Mouse (Mus musculus) stomach, embryonic 16.5 days (tissue): Measurements from ENCODE around the gene Rbbp5. TPM values are rescaled to one million over a fixed set of nuclear protein-coding genes. Genes with fewer than 3 reads are reported as not detected.

Experiments used
- ATAC-seq: fragments of 200-750 bp; cut with Nextera tagmentation; 2 replicates; pipeline ENCODE4 v1.8.0; 2017; ENCODE audit warnings: moderate number of reproducible peaks, moderate TSS enrichment; ENCODE audit not compliant: insufficient read depth, low FRiP score
- H3K27ac ChIP-seq: fragments of 300-500 bp; sonication (generic); 2 replicates; pipeline ENCODE4 v1.5.1; 2014; ENCODE audit warnings: low read length
- H3K27me3 ChIP-seq: fragments of 300-500 bp; sonication (generic); 2 replicates; pipeline ENCODE4 v1.6.1; 2014; ENCODE audit warnings: low read length, control low read depth, mixed read lengths; ENCODE audit not compliant: control insufficient read depth, insufficient read depth
- H3K36me3 ChIP-seq: fragments of 300-500 bp; sonication (generic); 2 replicates; pipeline ENCODE4 v1.6.1; 2014; ENCODE audit warnings: low read length; ENCODE audit not compliant: control insufficient read depth, insufficient read depth
- H3K4me1 ChIP-seq: fragments of 300-500 bp; sonication (generic); 2 replicates; pipeline ENCODE4 v1.6.1; 2014; ENCODE audit warnings: low read length, control low read depth, mixed read lengths; ENCODE audit not compliant: control insufficient read depth, insufficient read depth
- H3K4me2 ChIP-seq: fragments of 300-500 bp; sonication (generic); 2 replicates; pipeline ENCODE4 v1.6.1; 2014; ENCODE audit warnings: low read depth, low read length, mixed read lengths
- H3K4me3 ChIP-seq: fragments of 300-500 bp; sonication (generic); replicated peaks from 2 replicates; pipeline ENCODE4 v1.5.1; 2014; ENCODE audit warnings: mild to moderate bottlenecking, low read length
- H3K9ac ChIP-seq: fragments of 300-500 bp; sonication (generic); 2 replicates; pipeline ENCODE4 v1.6.1; 2014; ENCODE audit warnings: low read length
- H3K9me3 ChIP-seq: fragments of 300-500 bp; sonication (generic); replicated peaks from 2 replicates; pipeline ENCODE4 v1.6.1; 2016; ENCODE audit warnings: low read length, control low read depth; ENCODE audit not compliant: control insufficient read depth
- WGBS: fragments of 180-500 bp; shearing (Covaris S2); extraction: QIAGEN DNeasy Blood & Tissue Kit; methylation state at CpG from one replicate; pipeline ENCODE4 v1.1.7; 2014; 5-methylcytosine and 5-hydroxymethylcytosine counted together
- polyA plus RNA-seq: library from polyadenylated mRNA; unstranded; fragments of >200 nt; fragmentation: Nextera tagmentation; extraction: Ambion mirVana; gene quantifications from 2 replicates; pipeline ENCODE4 v1.2.1, GENCODE M21; 2015

The Rbbp5 gene
- polyA plus RNA-seq, 1 experiment from 2014 or later = 39.6 TPM

- Histone ChIP-seq H3K36me3 (no peaks in the 10 kb centered on the region), H3K9me3 (no peaks in the 10 kb centered on the region), H3K27ac (no peak overlapping the region), H3K4me3 (no peak overlapping the region), H3K9ac (no peak overlapping the region), H3K4me1 (peaks cover 9% of the 10 kb centered on the region), H3K4me2 (no peak overlapping the region), H3K27me3 (no peaks in the 10 kb centered on the region)
- ATAC-seq = no peak
- WGBS = 91% methylated on average over 1 of the region's 1 CpGs
These were observed 2.3 kb downstream of the Rbbp5 start for GRCm38 (mm10) chr1:132479438-132479837.

- ATAC-seq = no peak
- H3K36me3 ChIP-seq = no peaks in the 10 kb centered on the region
- no peak overlapping the region for H3K4me3 ChIP-seq
- H3K4me1 ChIP-seq = peaks cover 9% of the 10 kb centered on the region
- H3K9me3 ChIP-seq = no peaks in the 10 kb centered on the region
- 94% methylated on average over 2 of the region's 2 CpGs for WGBS
- no peak overlapping the region for H3K9ac ChIP-seq
- H3K4me2 ChIP-seq = no peak overlapping the region
- H3K27ac ChIP-seq = no peak overlapping the region
- H3K27me3 ChIP-seq = no peaks in the 10 kb centered on the region
These were observed 4.5 kb downstream of the Rbbp5 start for GRCm38 (mm10) chr1:132481619-132482018.

GRCm38 (mm10) chr1:132483234-132483633 lies 6.1 kb downstream of the Rbbp5 start:
- Histone ChIP-seq H3K36me3 (peaks cover 5% of the 10 kb centered on the region), H3K9ac (no peak overlapping the region), H3K27ac (no peak overlapping the region), H3K27me3 (no peaks in the 10 kb centered on the region), H3K4me1 (peaks cover 4% of the 10 kb centered on the region), H3K9me3 (no peaks in the 10 kb centered on the region), H3K4me2 (no peak overlapping the region), H3K4me3 (no peak overlapping the region)
- WGBS = 85% methylated on average over 3 of the region's 3 CpGs
- no peak for ATAC-seq

GRCm38 (mm10) chr1:132483759-132484158 lies 6.6 kb downstream of the Rbbp5 start:
- Histone ChIP-seq H3K9ac (no peak overlapping the region), H3K36me3 (peaks cover 5% of the 10 kb centered on the region), H3K4me1 (no peaks in the 10 kb centered on the region), H3K27me3 (no peaks in the 10 kb centered on the region), H3K4me3 (no peak overlapping the region), H3K9me3 (no peaks in the 10 kb centered on the region), H3K4me2 (no peak overlapping the region), H3K27ac (no peak overlapping the region)
- WGBS = 75% methylated on average over 6 of the region's 6 CpGs
- ATAC-seq = no peak

- Histone ChIP-seq H3K9ac (no peak overlapping the region), H3K9me3 (no peaks in the 10 kb centered on the region), H3K4me3 (no peak overlapping the region), H3K36me3 (peaks cover 9% of the 10 kb centered on the region; the same call in 1 of the 2 replicates), H3K4me2 (no peak overlapping the region), H3K27me3 (no peaks in the 10 kb centered on the region), H3K4me1 (no peaks in the 10 kb centered on the region), H3K27ac (no peak overlapping the region)
- WGBS = 87% methylated on average over 2 of the region's 2 CpGs
- no peak for ATAC-seq
These were observed 23.4 kb downstream of the Rbbp5 start for GRCm38 (mm10) chr1:132500535-132500934.

DNA sequence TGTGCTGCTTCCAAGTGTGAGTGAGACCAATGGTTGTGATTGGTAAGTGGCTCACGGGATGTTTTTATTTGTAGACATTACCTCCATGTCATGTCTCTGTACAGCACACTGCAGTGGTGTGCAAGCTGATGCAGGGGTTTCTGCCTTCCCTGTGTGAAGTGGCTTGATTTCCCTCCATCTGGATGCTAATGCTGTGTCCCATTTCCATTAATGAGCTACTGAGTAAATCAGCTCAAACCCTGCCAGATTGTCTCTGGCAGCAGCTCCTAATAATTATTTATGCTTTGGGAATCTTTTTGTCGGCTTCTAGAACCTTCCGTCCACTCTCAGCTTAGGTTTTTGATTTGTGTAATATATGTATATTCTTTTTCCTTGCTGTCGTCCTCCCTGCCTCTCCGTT lies 28.0 kb downstream of the Rbbp5 start:
- ATAC-seq = no peak
- no peaks in the 10 kb centered on the region for H3K9me3 ChIP-seq
- WGBS = 87% methylated on average over 5 of the region's 5 CpGs
- no peak overlapping the region for H3K9ac ChIP-seq
- H3K36me3 ChIP-seq = peaks cover 5% of the 10 kb centered on the region; the same call in 1 of the 2 replicates
- H3K4me3 ChIP-seq = no peak overlapping the region
- H3K4me2 ChIP-seq = no peak overlapping the region
- H3K27me3 ChIP-seq = no peaks in the 10 kb centered on the region
- H3K4me1 ChIP-seq = no peaks in the 10 kb centered on the region
- H3K27ac ChIP-seq = no peak overlapping the region

- H3K27ac ChIP-seq = no peak within 1 kb of the TSS
- no peak for ATAC-seq
- H3K9ac ChIP-seq = no peak within 1 kb of the TSS
- no peak within 1 kb of the TSS for H3K4me2 ChIP-seq
- no peak within 1 kb of the TSS for H3K4me3 ChIP-seq
- no peaks in the 10 kb centered on the region for H3K9me3 ChIP-seq
- peaks cover 5% of the 10 kb centered on the region; the same call in 1 of the 2 replicates for H3K36me3 ChIP-seq
- H3K27me3 ChIP-seq = no peaks in the 10 kb centered on the region
- H3K4me1 ChIP-seq = no peaks in the 10 kb centered on the region
- 88% methylated on average over 7 of the region's 7 CpGs for WGBS
These were observed 28.9 kb downstream of the Rbbp5 start, which contains the start of gene Tmem81 for GRCm38 (mm10) chr1:132506058-132506457. Tmem81 (plus strand) TSS chr1:132506230.

GRCm38 (mm10) chr1:132506656-132507055 lies 29.5 kb downstream of the Rbbp5 start:
- Histone ChIP-seq H3K4me2 (no peak overlapping the region), H3K4me3 (no peak overlapping the region), H3K9ac (no peak overlapping the region), H3K27ac (no peak overlapping the region), H3K36me3 (peaks cover 5% of the 10 kb centered on the region; the same call in 1 of the 2 replicates), H3K4me1 (no peaks in the 10 kb centered on the region), H3K9me3 (no peaks in the 10 kb centered on the region), H3K27me3 (no peaks in the 10 kb centered on the region)
- ATAC-seq = no peak
- WGBS = 94% methylated on average over 7 of the region's 7 CpGs

- Histone ChIP-seq H3K4me2 (no peak overlapping the region), H3K27me3 (no peaks in the 10 kb centered on the region), H3K9me3 (no peaks in the 10 kb centered on the region), H3K27ac (no peak overlapping the region), H3K36me3 (peaks cover 5% of the 10 kb centered on the region; the same call in 1 of the 2 replicates), H3K9ac (no peak overlapping the region), H3K4me1 (no peaks in the 10 kb centered on the region), H3K4me3 (no peak overlapping the region)
- 77% methylated on average over 5 of the region's 5 CpGs for WGBS
- no peak for ATAC-seq
These were observed 32.6 kb downstream of the Rbbp5 start for GRCm38 (mm10) chr1:132509771-132510170.

DNA sequence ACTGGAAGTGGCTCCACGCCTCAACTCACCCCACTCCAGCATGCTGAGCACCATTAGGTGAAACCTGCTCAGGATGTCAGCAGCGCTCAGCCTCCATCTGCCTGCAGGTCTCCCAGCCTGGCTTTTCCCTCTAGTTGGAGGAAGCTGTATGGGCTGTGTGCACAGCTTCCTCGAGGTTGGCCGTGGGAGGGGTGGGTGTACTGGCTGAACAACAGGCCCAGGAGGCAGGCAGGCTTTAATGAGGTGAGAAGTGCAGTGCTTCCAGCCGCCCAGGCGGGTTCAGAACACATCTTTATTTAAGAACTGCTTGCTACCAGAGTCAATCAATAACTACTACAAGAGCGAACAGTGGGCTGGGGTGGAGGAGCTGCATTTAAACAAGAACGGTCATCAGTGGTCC lies 34.4 kb downstream of the Rbbp5 start:
- Histone ChIP-seq H3K27ac (no peak overlapping the region), H3K4me1 (no peaks in the 10 kb centered on the region), H3K4me2 (no peak overlapping the region), H3K9me3 (no peaks in the 10 kb centered on the region), H3K9ac (no peak overlapping the region), H3K27me3 (no peaks in the 10 kb centered on the region), H3K4me3 (no peak overlapping the region), H3K36me3 (no peaks in the 10 kb centered on the region)
- no peak for ATAC-seq
- WGBS = 36% methylated on average over 8 of the region's 8 CpGs
